Mouse (Mus musculus) cortical plate, adult 2 months (tissue): ENCODE data around the gene Gm1673.

Source experiments
- CTCF ChIP-seq: fragments of 200-500 bp; IDR thresholded peaks from 2 replicates; pipeline ENCODE4 v1.5.1; 2011; ENCODE audit warnings: mild to moderate bottlenecking, control low read depth, low read length; ENCODE audit not compliant: insufficient read depth; ENCODE audit errors: extremely low read depth
- POLR2A ChIP-seq: fragments of 200-500 bp; IDR thresholded peaks from 2 replicates; pipeline ENCODE4 v1.6.1; 2011; ENCODE audit warnings: mild to moderate bottlenecking, low read length, control low read depth; ENCODE audit not compliant: insufficient read depth; ENCODE audit errors: extremely low read depth

GRCm38 (mm10) chr5:33994671-33995625 is 11.7 kb downstream of the Gm1673 start:
- TF ChIP-seq POLR2A (no peak), CTCF (peak; percentile 64)
